Mouse (Mus musculus) lung, adult 18-20 months (tissue): ENCODE data around the gene Ppip5k1.
A peak's percentile ranks its signal among the peaks of the same experiment; 100 is the strongest.

Experiments used
- DNase-seq, 2 experiments: peaks; one replicate each; pipeline ENCODE4 v3.0.0; 2022; ENCODE audit warnings: mixed read lengths in 2 of 2

Ppip5k1 gene

DNA sequence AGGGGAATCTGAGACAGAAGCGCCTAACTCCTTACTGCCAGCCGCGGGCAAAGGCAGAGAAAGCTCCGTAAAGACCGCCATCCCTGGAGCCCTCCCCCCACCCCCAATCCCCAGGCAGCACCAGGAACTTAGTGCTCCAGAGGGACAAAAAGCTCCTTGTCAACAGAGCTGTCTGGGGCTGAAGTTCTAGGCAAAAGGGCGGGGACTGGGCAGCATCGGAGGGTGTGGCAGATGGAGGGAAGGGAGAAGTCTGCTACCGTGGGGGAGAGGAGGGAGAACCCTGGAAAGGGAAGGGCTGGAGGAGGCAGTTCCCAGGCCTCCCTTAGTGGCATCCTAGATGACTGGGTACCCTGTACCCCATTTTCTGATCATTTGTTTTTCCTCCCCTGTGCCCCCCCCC lies 57.1 kb downstream of the Ppip5k1 start:
- no peak for DNase-seq

DNA sequence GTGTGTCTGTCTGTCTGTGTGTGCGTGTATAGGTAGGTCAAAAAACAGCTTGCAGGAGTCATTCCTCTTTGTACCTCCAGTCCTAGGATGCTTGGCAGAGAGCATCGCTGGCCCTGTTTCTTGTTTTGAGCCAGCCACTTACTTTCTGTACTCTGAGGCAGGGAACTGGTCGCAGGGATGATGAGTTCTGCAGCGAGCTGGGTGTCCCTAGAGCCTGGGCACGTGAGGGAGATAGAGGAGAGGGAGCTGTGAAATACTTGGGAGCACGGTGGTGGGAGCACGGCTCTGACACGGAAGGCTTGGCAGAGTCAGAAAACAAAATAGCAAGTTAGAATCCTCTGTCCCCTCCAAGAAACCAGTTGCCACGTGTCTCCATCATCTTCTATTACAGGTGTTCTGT lies 57.5 kb downstream of the Ppip5k1 start:
- no peak for DNase-seq

DNA sequence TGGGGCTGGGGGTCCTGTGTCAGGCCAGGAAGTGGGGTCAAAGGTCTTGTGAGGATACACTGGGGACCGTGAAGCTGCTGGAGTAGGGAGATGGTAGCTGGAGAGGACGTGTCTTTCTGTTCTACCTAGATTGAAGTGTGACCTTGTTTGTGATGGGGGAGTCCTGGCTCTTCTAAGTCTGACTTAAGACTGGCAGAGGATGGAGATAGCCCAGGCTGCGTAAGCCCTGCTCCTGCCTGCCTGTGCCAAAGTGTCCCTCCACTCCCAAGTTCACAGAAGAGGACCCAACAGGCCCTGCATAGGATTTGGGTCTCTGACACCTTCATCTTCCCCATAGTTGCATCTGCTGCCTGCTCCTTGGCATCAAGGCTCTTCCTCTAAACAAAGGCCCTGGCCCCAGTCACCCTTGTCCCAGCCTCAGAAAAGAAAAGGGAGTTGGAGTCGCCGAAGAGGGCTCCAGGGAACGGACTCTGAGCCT lies 58.4 kb downstream of the Ppip5k1 start:
- no peak for DNase-seq

DNA sequence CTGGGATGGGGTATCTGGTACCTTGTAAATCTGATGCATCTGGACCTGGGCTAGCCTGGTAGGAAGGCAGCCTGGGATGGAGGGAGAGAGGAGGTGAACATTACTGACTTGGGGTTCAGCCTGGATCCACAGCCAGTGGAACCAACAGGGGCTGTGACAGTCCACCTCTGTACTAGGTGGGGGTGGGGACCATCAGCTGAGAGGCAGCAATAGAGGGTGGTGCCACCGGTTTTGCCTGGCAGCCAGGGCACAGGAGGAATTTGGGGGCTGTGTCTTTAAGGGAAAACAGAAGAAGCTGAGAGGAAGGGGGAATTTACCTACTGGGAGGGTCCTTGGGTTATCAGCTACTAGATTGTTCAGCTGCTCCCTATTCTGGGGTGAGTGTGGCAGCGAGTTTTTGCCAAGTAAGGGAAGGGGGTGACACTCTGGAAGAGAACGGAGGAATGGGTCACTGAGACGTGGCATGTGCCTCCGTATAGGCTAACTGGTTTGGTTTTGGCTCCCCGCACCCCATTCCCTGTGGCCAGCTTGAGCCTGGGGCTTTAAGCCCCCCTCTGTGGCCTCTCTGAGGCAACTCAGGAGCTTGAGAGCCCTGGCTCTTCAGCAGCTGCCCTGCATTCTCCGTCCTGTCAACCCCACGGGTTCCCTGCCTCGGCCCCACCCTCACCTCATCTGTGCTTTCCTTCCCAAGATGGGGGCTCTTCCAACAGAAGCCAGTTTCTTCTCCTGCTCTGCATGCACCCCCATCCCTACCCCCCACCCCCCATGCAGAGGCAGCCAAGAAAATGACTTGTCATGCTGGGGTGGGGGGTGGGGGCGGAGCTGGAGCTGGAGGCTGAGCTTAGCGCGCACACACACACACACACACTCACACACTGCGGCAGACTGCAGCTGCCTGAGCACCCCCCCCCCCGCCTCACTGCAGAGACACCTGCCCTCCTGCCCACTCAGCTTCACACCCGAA lies 59.3 kb downstream of the Ppip5k1 start:
- DNase-seq: no peak

DNA sequence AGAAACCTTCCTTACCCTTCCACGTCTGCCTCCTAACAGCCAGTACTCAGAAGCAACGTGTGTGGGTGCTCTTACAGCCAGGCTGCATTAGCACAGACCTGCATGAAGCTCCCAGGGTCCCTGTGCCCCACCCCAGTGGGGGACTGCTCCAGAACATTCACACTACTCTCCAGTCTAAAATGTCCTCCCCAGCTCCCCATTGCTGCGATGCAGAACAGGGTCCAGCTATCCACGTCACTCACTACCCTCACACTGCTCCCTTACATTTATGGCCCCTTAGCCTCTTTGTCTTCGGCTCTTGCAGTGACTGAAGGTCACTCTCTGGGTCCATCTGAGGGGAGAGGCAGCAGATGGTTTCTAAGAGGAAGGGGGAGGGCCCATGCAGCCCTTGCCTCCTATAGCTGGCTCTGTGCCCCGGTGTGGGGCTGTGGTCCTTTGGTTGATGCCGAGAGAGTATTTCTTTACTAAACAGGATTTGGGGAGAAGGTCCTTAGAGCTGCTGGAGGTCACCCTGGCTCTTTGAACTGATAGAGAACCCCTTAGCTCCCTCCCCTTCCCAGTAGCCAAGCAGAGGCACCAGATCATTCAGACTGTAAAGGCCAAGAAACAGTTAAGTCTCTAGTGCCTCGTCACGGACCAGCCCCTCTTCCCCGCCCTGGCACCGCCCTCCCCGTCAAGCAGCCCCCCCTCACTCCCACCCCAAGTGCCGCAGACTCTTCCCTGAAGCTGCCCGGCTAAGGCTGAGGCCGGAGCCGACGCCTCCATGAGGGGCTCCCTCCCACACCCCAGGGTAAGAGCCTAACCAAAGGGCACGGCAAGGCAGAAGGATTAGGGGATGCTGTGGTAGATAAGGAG lies 60.2 kb downstream of the Ppip5k1 start:
- peak in 1 of 2 experiments; percentile 15 for DNase-seq

DNA sequence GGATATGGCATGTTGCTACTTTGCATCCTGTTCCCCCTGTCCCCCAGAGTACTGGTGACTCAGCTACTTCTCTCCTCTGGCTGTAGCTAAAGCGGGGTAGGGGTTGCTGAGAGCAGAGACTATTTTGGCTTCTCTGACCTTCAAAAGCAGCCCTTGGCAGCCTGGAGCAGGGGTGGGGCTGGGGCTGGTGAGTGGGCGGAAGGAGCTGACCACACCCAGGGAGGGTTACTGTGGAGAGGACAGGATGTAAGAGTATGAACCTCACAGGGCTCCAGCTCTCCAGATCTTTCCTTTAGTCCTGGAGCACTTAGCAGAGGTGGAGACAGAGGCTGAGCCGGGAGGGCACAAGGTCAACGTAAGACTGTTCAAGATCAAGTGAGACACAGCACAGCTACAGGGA lies 61.0 kb downstream of the Ppip5k1 start:
- DNase-seq: peak; percentile 44 to 60

DNA sequence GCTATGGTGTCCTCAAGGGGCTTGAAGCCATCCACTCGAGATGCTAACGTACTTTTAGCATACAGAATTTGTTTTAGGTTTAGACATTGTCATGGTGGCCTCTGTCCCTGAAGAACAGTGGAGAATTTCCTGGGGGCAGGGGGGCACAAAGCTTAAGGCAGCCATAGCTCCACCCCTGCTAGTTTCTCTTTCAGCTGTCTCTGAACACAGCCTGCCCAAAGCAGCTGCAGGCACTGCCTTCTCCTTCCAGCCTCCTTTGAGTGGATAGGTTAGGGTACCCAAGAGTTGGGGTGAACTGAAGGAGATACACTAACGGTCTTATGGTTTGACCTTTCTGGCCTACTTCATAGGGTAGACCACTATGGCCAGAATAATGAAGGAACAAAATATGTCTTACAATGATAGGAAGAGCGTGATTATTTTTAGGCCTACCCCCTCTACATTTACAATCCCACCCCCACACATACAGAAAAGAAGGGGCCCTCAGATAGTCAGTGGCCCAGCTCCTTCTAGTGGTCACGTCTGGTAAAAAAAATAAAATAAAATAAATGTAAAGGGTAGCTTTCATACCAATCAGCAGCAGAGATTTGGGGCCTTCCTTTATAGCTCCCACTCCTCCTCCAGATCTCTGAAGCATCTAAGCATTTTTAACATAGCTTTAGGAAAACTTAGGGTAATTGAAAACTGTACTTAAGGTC lies 62.7 kb downstream of the Ppip5k1 start:
- DNase-seq: no peak

DNA sequence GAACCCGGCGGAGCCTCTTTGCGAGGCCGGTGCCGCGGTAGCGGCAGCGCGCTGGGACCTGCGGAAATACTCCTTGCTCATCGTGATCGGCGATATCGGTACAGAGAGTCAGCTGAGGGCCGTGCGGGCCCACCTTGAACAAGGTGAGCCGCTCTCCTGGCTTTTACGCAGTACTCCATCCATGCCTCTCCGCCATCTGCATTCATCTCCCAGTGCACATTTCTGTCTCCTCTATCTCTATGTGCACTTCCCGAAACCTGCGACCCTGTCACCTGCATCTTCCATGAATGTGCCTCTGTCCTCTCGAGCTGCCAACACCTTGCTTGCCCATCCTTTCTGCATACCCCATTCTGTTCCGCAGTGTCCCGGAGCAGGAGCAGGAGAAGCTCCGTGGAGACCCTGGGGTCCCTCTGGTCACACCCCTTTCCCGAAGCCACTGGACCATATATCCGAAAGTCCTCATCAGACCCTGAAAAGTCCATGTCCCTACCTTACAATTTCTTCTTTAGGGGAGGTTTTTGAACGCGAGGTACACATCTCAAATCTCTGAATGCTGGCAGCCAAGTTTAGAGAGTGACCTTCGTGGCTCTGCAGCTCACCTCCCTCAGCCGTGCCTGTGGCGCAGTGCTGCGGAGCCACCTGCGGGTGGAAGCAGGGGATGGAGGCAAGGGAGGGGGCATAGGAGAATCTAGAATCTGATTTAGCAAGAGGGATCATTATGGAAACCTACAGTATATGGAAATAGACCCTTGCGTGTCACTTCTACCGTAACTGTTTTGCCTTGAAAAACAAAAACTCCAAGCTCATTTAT lies 65.3 kb downstream of the Ppip5k1 start:
- no peak for DNase-seq

DNA sequence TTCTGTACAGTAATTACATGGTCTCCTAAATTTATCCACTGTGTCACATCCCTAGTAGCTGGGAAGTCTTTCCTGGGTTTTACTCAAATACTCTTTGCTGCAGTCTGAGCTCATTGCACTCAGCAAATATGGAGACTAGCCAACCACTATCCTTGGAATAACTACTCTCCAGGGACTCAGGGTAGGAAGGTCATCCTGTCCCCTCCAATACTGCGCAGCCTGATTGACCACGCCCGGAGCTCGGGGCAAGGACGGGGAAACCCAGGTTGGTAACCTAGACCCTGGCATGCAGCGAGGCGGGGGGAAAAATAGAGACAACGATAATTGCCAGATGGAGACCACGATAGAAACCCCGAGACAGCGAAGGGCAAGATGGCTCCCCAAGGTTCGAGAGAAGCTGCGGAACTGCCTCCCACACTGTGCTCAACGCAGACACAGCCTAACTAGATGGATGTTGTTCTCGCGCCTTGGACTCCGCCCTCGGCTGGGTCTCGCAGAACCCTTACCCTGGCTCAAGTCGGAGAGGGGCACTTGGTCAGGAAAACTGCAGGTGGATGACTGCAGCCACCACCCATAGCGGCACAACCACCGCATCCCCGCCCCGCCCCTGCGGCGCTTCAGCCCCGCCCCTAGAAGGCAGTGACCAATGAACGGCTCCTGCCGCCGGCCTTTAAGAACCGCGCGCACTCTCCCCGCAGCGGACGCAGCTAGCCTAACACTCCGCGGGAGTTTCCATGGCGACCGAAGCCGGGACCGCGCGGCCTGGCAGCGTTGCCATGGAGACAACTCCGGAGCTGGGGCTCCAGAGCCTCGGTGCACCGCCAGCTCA lies 66.1 kb downstream of the Ppip5k1 start, which contains the start of gene Map1a:
Gene Map1a, plus strand, starts transcription at position 700 of the 829 bp plus-strand sequence.
- DNase-seq: peak; percentile 88 to 93

DNA sequence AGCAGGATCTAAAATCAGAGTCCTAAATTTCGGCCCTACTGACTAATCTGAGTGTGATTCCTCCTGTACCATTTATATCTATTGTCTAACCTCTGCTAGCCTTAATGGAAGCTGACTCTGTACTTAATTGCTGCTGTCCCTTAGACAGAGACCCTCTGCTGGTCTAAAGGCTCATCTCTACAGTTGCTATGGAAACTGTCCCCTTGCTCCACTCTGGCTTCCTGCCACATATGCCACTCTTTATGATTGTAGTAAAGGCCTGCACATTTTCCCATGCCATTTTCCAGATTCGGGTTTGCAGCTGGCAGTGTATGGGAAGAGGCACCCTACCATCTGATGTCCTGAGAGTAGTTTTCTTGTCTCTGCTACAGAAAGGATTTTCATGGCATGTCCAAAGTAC lies 67.3 kb downstream of the Ppip5k1 start:
- no peak for DNase-seq

DNA sequence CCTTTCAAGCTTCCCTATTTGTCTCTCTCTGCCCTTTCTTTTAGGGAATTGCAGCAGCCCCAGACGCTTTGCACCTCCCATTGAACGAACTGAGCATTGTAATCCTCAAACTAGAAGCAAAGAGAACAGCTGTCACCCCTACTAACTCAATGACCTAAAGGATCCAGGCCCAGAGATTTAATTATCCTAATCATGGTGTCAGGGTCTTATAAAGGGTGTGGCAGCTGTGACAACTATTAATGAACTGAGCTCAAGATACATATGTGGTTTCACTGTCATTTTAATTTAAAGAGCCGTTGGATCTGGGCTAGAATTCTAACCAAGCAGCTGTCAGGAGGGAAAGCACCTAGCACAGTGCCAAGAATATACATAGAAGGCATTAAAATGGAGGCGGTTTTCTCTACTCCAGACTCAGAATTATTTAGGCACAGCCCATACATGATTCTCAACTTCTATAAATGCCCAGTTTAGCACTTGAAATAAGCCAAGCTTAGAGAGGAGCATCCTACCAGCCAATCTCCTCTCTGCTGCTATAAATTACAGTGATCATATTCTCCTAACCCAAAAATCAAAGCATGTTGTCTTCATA lies 83.2 kb downstream of the Ppip5k1 start:
- no peak for DNase-seq

DNA sequence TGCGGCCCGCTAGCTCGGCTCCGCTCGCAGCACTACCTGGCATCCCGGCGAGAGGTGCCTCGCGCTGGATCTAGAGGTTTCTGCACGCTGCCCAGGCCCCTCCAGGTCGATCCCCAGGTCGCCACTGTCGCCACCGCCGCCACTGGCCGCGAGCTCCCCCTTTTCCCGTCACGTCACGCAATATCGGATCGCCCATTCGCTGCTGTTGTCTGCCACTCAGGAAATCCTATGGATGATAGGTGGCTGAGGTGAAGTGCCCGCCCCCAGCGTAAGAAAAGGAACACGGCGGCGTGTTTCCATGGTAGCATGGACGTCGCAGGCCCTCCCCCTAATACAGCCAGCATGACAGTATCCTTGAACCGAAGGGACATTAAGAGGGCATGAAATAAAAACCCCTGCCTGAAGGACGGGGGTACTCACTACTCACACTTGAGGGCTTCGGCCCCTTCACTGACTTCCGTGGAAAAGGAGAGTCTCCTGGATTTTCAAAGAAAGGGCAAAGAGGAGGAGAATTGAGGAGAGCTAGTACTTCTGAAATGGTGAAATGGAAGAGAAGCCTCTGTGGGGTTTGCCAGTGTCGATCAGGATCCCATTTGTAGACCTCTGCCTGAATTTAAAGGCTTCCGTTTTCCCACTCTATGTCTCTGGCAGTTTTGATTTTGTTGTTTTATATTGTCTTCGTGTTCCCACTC lies 83.8 kb downstream of the Ppip5k1 start, which contains the start of gene Trp53bp1:
Gene Trp53bp1, minus strand, starts transcription at position 172 of the 692 bp plus-strand sequence.
- peak; percentile 96 to 97 for DNase-seq

DNA sequence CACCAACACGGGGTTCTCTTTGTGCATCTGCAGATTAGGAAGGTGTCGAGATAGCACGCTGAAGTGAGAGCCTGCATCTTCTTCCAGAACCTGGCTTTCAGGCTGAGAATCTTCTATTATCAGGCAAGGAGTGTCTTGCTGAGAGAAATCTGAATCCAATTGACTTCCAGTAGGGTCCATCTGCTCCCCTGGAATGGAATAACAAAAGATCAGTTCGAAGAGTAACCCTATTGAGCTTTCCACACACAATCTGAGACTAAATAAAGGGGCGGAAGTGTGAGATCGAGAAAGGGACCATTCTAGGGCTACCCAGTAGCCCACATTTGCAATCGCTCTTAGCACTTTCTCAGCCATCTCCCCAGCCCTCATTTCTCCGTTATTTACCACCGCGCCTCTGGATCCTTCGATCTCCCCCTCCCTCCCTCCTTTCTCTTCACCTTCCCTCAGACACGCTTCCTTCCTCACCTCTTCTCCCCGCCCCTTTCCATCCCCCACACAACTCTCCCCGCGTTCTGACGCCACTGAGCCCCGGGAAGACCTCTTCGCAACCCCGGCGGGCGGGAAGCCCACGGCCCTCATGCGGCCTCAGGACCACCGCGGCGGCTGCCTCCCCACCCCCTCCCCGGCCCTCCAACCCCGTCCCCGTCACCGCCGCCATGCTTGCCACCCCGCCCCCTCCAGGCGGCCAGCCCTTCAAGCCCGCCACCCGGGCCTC lies 84.5 kb downstream of the Ppip5k1 start:
- DNase-seq: no peak

DNA sequence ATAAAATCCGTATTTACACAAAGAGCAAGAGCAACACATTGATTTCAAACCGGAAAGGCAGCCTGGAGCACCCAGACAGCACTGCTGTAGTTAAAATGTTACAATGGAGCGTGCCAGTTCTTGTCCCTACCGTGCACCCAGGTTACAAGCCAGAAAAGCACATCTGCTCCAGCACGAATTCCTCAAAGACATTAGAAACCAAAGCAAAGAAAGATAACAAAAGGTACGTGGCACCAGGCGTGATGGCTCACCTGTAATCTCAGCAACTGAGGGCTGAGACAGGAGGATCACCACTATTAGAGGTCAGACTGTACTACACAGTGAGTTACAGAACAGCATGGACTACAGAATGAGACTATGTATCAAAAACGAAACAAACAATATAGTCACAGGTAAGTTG lies 86.8 kb downstream of the Ppip5k1 start:
- DNase-seq: no peak
